Mouse (Mus musculus): ENCODE results near the gene Mdc1. TPM values are rescaled to one million over a fixed set of nuclear protein-coding genes. Genes with fewer than 3 reads are reported as not detected.

Mdc1 gene
- polyA plus RNA-seq, 1 experiment from 2014 or later, result 12.7 TPM

DNA sequence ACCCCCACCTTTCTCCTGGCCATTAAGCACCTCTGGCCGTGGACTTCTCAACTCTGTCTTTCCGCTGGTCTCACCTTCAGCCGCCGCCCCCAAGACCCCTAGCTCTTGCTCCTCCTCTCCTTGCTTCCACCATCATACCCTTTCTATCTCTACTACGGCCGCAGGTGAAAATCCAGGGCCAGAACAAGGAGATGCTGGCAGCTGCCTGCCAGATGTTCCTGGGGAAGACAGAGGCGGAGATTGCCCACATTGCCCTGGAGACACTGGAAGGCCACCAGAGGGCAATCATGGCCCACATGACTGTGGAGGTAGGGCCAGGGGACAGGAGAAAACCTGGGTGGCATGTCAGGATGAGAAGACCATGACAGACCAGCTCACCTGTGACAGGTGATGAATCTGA, 16.9 kb upstream of the Mdc1 start:
- H3K27me3 ChIP-seq, result peaks cover 21% of the 10 kb centered on the region
- peaks cover 28% of the 10 kb centered on the region for H3K36me3 ChIP-seq
- H3K4me3 ChIP-seq (replicated peaks), result peak overlapping the region; percentile 66
- 0 out of 2 replicates have a peak overlapping the region, but pooled peaks have one; percentile 80 for H3K9ac ChIP-seq (replicated peaks)
- WGBS, result 71% methylated on average over 7 of the region's 7 CpGs
- peaks cover 34% of the 10 kb centered on the region for H3K4me1 ChIP-seq (replicated peaks)
- H3K9me3 ChIP-seq, result no peaks in the 10 kb centered on the region
- peak overlapping the region; percentile 87 for H3K4me2 ChIP-seq (replicated peaks)
- no peak for ATAC-seq
- no peak overlapping the region for H3K27ac ChIP-seq

DNA sequence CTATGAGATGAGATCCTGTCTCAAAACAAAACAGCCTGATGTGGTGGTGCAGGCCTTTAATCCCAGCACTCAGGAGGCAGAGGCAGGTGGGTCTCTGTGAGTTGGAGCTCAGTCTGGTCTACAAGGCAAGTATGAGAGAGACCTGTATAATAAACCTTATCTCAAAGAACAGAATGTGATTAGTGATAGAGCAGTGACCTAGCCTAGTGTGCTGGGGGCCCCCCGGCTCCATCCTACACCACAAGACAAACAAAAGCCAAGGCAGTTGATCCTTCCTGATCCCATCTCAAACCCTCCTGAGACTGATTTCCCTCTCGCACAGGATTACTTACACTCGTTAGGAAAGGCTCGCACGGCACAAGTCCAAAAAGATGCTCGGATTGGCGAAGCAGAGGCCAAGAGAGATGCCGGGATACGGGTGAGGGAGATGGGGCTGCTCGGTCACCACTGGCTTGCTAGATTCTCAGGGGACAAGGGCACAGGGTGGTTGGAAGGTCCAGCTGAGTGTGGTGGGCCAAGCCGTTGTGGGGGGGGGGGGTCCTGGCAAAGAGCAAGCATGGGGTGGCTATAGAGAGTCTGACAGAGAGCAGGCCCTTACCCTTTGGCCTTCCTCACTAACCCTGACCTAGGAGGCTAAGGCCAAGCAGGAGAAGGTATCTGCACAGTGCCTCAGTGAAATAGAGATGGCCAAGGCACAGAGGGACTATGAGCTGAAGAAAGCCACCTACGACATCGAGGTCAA, 16.0 kb upstream of the Mdc1 start:
- H3K36me3 ChIP-seq, result peaks cover 28% of the 10 kb centered on the region

DNA sequence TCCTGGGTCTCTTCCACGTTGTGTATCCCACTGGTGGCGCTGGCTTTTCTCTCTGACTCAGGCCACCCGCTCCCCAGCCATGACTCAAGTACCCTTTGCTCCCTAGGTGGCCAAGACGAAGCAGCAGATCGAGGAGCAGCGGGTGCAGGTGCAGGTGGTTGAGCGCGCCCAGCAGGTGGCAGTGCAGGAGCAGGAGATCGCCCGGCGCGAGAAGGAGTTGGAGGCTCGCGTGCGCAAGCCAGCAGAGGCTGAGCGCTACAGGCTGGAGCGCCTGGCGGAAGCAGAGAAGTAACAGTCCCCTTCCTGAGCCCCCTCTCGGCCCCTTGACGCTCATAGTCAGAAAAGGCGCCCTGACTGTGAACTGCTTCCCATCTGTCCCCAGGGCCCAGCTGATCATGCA, 11.6 kb upstream of the Mdc1 start:
- peak overlapping the region; percentile 15; the same call in 1 of the 2 replicates for H3K4me2 ChIP-seq (replicated peaks)

More for the DNA sequence above, 16.0 kb upstream of the Mdc1 start:
- Histone ChIP-seq H3K27me3 (peaks cover 12% of the 10 kb centered on the region), H3K9me3 (no peaks in the 10 kb centered on the region), H3K4me1 (replicated peaks) (peaks cover 42% of the 10 kb centered on the region), H3K27ac (no peak overlapping the region), H3K9ac (replicated peaks) (no peak overlapping the region), H3K4me2 (replicated peaks) (no peak overlapping the region), H3K4me3 (replicated peaks) (no peak overlapping the region)
- no peak for ATAC-seq
- WGBS, result 93% methylated on average over 13 of the region's 13 CpGs

GRCm38 (mm10) chr17:35832400-35833238, 8.7 kb upstream of the Mdc1 start:
- Histone ChIP-seq H3K4me2 (replicated peaks) (no peak overlapping the region), H3K9ac (replicated peaks) (no peak overlapping the region), H3K27me3 (no peaks in the 10 kb centered on the region), H3K9me3 (no peaks in the 10 kb centered on the region), H3K4me3 (replicated peaks) (no peak overlapping the region), H3K4me1 (replicated peaks) (peaks cover 42% of the 10 kb centered on the region), H3K27ac (peak overlapping the region; percentile 15; the same call in 1 of the 2 replicates), H3K36me3 (peaks cover 58% of the 10 kb centered on the region)
- WGBS, result 69% methylated on average over 8 of the region's 8 CpGs
- no peak for ATAC-seq

More for the DNA sequence above, 11.6 kb upstream of the Mdc1 start:
- no peak overlapping the region for H3K9ac ChIP-seq (replicated peaks)
- no peaks in the 10 kb centered on the region for H3K9me3 ChIP-seq
- ATAC-seq, result peak; percentile 75
- peak overlapping the region; percentile 2; the same call in 1 of the 2 replicates for H3K4me3 ChIP-seq (replicated peaks)
- WGBS, result 1% methylated on average over 21 of the region's 21 CpGs
- no peaks in the 10 kb centered on the region for H3K27me3 ChIP-seq
- peaks cover 59% of the 10 kb centered on the region for H3K36me3 ChIP-seq
- H3K27ac ChIP-seq, result no peak overlapping the region
- H3K4me1 ChIP-seq (replicated peaks), result peaks cover 27% of the 10 kb centered on the region

DNA sequence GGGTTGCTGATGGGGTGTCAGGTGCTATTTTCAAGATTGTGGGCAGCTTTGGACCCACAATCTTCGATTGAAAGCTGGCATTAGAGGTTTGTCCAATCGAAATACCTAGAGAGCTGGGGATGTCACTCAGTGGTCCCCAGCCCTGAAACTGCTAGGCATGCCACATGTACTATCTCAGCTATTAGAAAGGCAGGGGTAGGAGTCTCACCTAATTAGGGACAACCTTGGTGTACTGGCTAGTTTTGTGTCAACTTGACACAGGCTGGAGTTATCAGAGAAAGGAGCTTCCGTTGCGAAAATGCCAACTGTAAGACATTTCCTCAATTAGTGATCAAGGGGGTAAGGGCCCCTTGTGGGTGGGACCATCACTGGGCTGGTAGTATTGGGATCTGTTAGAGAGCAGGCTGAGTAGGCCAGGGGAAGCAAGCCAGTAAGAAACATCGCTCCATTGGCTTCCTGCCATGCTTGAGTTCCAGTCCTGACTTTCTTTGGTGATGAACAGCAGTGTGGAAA, 8.0 kb upstream of the Mdc1 start:
- 32% methylated on average over 5 of the region's 5 CpGs for WGBS
- H3K4me3 ChIP-seq (replicated peaks), result 0 out of 2 replicates have a peak overlapping the region, but pooled peaks have one; percentile 3
- 0 out of 2 replicates have a peak overlapping the region, but pooled peaks have one; percentile 16 for H3K27ac ChIP-seq
- ATAC-seq, result no peak
- no peaks in the 10 kb centered on the region for H3K9me3 ChIP-seq
- peaks cover 51% of the 10 kb centered on the region for H3K36me3 ChIP-seq
- H3K9ac ChIP-seq (replicated peaks), result no peak overlapping the region
- no peaks in the 10 kb centered on the region for H3K27me3 ChIP-seq
- H3K4me1 ChIP-seq (replicated peaks), result peaks cover 42% of the 10 kb centered on the region
- H3K4me2 ChIP-seq (replicated peaks), result no peak overlapping the region

DNA sequence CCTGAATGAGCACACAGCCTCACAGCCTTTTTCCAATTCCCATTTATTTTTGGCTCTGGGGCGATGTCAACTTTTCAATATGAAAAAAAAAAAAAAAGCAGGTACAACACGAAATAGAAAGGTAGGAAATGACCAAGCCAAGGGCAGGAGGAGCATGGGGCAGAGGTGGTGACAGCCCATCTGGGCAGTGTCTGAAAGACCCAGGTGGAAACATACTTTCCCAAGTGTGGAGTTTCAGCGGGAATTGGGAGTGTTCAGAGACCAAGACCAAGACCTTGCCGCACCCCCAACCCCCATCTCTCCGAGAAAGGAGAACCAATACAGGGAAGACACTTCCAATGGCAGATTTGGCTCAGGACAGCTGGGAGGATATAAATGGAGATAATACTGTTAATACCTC, 7.4 kb upstream of the Mdc1 start:
- no peak for ATAC-seq
- Histone ChIP-seq H3K4me1 (replicated peaks) (peaks cover 47% of the 10 kb centered on the region), H3K27me3 (no peaks in the 10 kb centered on the region), H3K4me3 (replicated peaks) (peak overlapping the region; percentile 22), H3K4me2 (replicated peaks) (peak overlapping the region; percentile 86), H3K36me3 (peaks cover 51% of the 10 kb centered on the region), H3K9me3 (no peaks in the 10 kb centered on the region), H3K9ac (replicated peaks) (peak overlapping the region; percentile 55), H3K27ac (0 out of 2 replicates have a peak overlapping the region, but pooled peaks have one; percentile 32)
- 64% methylated on average over 5 of the region's 5 CpGs for WGBS

- peaks cover 50% of the 10 kb centered on the region for H3K4me1 ChIP-seq (replicated peaks)
- WGBS, result 79% methylated on average over 26 of the region's 26 CpGs
- peak overlapping the region; percentile 25; the same call in 1 of the 2 replicates for H3K27ac ChIP-seq
- H3K36me3 ChIP-seq, result peaks cover 51% of the 10 kb centered on the region
- H3K9ac ChIP-seq (replicated peaks), result peak overlapping the region; percentile 99
- no peaks in the 10 kb centered on the region for H3K27me3 ChIP-seq
- H3K4me3 ChIP-seq (replicated peaks), result peak overlapping the region; percentile 94
- H3K9me3 ChIP-seq, result no peaks in the 10 kb centered on the region
- peak overlapping the region; percentile 86 for H3K4me2 ChIP-seq (replicated peaks)
- ATAC-seq, result no peak
These were observed 6.5 kb upstream of the Mdc1 start for GRCm38 (mm10) chr17:35834696-35835422.

- Histone ChIP-seq H3K36me3 (peaks cover 48% of the 10 kb centered on the region), H3K4me2 (replicated peaks) (peak overlapping the region; percentile 86), H3K4me3 (replicated peaks) (peak overlapping the region; percentile 94), H3K27me3 (no peaks in the 10 kb centered on the region), H3K9me3 (no peaks in the 10 kb centered on the region), H3K4me1 (replicated peaks) (peaks cover 51% of the 10 kb centered on the region), H3K9ac (replicated peaks) (peak overlapping the region; percentile 99), H3K27ac (peak overlapping the region; percentile 41; the same call in 1 of the 2 replicates)
- no peak for ATAC-seq
- WGBS, result 76% methylated on average over 26 of the region's 26 CpGs
These were observed 5.7 kb upstream of the Mdc1 start for GRCm38 (mm10) chr17:35835424-35836140.

GRCm38 (mm10) chr17:35836178-35836965, 4.9 kb upstream of the Mdc1 start:
- Histone ChIP-seq H3K4me1 (replicated peaks) (peaks cover 51% of the 10 kb centered on the region), H3K27ac (peak overlapping the region; percentile 99), H3K9me3 (no peaks in the 10 kb centered on the region), H3K4me3 (replicated peaks) (peak overlapping the region; percentile 94), H3K4me2 (replicated peaks) (peak overlapping the region; percentile 86), H3K27me3 (no peaks in the 10 kb centered on the region), H3K9ac (replicated peaks) (peak overlapping the region; percentile 99), H3K36me3 (peaks cover 41% of the 10 kb centered on the region)
- ATAC-seq, result peak; percentile 4; the same call in 1 of the 2 replicates
- 7% methylated on average over 24 of the region's 24 CpGs for WGBS

DNA sequence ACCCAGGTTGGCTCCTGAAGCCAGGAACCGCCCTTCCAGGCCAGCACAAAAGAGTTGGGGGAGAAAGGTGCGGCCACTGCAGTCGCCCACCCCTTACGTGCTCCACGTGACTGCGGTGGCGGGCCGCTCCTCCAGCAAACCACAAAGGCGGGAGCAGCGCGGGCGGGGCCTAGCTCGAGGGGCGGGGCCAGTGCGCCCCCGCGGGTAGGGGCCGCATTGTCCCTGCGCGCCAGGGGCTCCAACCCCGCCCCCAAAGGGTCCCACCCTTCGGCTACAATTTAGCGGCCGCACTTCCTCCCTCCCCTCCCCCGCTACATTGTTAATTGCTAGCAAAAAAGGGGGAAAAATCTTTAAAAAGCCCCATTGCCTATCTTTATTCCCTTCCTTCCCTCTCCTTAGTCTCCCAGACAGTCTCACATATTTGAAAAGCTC, 4.3 kb upstream of the Mdc1 start:
- Histone ChIP-seq H3K27ac (peak overlapping the region; percentile 99), H3K4me1 (replicated peaks) (peaks cover 54% of the 10 kb centered on the region), H3K9ac (replicated peaks) (peak overlapping the region; percentile 99), H3K9me3 (no peaks in the 10 kb centered on the region), H3K4me2 (replicated peaks) (peak overlapping the region; percentile 86), H3K4me3 (replicated peaks) (peak overlapping the region; percentile 94), H3K36me3 (peaks cover 41% of the 10 kb centered on the region), H3K27me3 (no peaks in the 10 kb centered on the region)
- WGBS, result 1% methylated on average over 25 of the region's 25 CpGs
- ATAC-seq, result peak; percentile 7
